Mouse (Mus musculus): Measurements from ENCODE around the gene Wfikkn2.
"Not testable (repeated sequence)": the region's sequence is repeated elsewhere in the genome, so short reads cannot be mapped to it uniquely, and the experiment has no call there.

Wfikkn2 gene

DNA sequence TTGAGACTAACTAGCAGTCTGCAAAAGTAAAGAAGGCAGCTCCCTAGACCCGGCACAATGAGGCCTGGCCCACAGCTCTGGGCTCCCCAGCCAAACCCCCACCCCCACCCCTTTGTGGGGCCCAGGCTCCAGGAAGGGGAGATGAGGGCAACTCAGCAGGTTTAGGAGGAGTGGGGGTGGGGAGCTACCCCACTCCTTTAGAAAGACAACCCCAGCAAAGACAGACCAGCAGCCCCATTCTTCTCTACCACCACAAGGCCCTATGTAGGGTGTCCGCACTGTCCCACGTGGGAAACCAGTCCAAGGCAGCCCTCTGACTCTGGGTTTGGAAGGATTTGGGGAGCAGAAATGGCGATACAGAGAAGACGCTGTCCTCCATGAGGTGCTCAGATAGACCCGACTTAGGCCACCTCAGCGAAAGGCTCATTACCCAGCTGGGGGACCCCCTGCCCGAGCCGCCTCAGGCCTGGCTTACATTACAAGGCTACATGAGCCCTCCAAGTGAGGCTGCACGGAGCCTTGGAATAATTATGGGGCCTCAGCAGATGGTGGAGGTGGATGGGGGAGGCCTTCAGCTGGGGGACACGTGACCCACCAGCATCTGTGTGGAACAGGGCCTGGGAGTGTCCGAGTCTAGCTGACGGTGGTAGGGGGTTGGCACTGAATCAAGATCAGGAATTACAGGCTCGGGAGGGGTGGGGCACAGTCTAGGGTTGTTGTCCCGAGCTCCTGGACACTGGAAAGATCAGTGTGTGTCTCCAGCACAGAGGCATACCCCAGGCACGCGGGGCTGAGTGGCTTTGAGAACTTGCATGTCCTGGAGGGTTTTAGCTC lies at the start of gene Wfikkn2:
Gene Wfikkn2 (minus strand): TSS at position 51 of the 834 bp plus-strand sequence.
- in situ Hi-C loops (cut with MseI, MboI): no loop called here

DNA sequence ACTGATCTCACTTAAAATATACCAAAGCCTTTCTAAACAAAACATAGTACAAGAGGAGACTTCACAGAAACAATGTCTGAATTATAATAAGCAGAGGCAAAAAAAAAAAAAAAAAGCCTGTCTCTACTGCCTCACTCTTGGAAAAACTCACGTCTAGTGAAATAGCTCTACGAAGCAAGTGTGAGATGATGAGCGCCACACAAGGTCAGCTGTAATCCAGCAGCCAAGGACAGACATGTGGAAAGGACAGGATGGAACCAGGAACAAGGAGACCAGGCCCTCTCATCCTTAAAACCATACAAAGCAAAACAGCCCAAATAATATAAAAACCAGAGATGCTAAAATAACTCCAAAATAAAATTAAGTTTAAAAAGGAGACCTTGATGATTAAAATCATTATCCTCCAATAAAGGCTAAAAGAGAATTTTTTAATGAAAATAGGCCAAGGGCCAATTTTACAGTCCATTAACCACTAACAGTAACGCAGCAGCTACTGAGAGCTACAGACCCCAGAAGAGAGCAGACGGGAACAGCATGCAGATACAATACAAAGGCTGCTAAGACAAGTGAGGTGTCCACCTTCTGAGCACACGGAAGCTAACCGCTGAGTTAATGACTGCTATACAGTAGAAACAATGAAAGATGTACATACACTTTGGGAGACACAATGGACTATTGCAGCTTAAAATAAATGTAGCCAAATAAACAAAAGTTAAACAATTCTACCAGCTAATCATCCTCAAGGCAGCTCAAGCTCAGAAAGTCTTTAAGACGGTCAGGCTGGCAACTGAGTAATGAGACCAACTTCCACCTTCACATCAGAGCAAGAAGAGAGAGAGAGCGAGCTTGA lies 49.4 kb upstream of the Wfikkn2 start:
- in situ Hi-C loops (cut with MseI, MboI): no loop called here

DNA sequence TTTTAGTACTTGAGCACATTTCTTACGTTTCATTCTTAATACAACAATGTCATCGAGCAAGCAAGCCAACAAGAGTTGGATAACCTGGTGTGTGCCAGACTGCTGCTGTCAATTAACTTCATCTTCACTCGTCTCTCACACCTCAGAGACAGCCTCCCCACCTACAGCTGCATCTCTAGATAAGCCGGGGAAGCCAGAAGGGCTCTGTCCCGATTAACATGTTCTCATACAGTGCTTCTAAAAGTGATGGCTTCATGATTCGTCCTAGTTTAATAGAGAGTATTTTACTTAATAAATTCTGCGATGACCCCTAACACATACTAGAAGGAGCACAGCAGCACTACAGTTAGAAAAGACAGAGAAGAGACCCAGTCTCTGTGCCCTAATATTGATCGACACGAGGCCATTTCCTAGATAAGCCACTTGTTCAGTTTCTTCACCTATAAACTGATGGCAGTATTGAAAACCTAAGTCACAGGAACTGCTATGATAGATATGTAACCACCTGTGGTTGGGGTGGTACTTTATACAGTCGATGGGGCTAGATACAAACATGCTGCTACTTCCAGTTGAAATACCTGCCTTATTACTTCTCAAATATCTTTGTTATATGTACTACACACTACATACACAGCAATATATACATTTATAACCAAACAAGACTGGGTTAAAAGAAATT lies 44.4 kb upstream of the Wfikkn2 start:
- in situ Hi-C loops (cut with MseI, MboI): no loop called here

DNA sequence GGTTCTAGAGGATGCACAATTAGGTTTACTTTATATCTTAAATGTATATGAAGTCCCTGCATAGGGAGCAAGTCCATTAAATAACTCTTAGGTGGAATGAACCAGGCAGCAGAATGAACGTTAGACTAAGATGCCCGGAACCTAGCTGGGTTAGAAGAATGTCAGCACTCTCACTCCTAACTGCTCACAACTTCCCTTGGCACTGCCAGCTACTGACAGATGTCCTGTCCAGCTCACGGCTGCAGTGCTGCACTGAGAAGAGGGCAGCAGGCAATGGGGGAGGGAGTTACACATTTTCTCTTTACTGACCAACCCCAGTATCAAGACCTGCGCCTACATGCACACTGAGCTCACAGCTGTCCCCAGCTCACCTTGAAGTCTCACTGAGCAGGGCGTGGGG lies 41.3 kb upstream of the Wfikkn2 start:
- in situ Hi-C loops (cut with MseI, MboI): no loop called here

DNA sequence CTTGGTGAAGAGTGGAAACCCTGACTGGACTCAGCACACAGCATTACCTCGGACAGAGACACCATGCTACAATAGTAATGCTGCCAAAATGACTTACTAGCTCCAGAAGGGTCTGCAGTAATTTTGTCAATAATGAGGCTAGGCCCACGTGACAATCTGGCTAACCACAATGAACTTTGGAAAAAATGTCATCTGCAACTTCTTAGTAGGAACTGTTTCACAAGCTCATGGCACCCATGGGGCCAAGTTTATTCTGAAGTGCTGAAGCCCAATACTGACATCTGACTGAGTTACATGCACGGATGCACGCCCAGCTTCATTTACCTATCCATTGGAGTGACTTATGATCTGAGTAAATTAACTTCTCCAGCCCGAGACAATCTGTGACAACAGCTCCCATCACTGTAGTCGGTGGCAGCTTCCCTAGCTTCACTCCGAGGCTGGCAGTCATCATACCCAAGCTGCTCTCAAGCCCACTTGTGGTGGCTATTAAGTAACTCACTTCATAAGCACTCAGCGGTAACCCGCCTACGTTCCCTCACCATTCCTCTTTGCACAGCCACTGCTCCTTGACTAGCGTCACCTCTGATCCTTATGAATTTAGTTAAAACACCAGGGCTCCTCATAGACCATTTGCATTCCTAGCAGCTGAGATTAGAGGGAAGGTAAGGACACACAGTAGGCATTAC lies 40.2 kb upstream of the Wfikkn2 start:
- in situ Hi-C loops (cut with MseI, MboI): no loop called here

DNA sequence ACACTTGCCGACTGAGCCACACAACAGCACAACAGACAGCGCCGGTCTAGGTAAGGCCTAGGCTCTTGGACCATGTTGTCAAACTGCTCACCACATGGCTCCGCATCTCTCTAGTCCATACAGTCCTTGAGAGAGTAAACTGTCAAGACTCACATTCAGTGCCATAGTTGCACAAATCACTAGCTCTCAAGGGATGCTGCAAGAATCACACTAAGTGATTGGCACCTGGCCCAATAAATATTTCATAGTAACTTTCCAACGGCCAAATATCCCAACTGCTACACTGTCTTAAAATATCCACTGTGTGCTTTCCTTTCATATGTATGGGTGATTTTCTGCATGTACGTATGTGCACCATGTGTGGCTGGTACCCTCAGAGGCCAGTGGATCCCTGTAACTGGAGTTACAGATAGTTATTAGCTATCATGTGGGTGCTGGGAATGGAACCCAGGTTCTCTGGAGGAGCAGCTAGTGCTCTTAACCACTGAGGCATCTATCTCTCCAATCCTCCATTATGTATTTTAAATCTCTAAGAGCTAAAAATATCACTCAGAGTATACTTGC lies 37.8 kb upstream of the Wfikkn2 start:
- in situ Hi-C loops (cut with MseI, MboI): no loop called here

DNA sequence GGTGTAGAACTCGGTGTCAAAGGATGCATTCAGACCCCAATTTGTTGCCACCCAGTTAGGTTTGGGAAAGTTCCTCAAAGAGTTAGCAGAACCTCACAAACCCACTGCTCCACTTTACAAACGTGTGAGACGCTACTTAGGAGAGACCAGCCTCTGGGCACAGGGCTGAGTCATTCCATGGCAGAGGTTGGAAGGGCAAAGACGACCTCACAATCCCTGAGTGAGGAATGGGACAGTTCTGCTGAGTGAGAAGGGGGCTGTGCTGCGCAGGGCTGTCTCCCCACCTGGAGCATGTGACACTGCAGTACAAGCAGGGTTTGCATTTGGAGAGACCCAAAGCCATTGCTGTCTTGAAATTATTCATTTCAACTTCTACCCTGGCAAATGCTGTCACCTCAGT lies 36.5 kb upstream of the Wfikkn2 start:
- in situ Hi-C loops (cut with MseI, MboI): no loop called here

DNA sequence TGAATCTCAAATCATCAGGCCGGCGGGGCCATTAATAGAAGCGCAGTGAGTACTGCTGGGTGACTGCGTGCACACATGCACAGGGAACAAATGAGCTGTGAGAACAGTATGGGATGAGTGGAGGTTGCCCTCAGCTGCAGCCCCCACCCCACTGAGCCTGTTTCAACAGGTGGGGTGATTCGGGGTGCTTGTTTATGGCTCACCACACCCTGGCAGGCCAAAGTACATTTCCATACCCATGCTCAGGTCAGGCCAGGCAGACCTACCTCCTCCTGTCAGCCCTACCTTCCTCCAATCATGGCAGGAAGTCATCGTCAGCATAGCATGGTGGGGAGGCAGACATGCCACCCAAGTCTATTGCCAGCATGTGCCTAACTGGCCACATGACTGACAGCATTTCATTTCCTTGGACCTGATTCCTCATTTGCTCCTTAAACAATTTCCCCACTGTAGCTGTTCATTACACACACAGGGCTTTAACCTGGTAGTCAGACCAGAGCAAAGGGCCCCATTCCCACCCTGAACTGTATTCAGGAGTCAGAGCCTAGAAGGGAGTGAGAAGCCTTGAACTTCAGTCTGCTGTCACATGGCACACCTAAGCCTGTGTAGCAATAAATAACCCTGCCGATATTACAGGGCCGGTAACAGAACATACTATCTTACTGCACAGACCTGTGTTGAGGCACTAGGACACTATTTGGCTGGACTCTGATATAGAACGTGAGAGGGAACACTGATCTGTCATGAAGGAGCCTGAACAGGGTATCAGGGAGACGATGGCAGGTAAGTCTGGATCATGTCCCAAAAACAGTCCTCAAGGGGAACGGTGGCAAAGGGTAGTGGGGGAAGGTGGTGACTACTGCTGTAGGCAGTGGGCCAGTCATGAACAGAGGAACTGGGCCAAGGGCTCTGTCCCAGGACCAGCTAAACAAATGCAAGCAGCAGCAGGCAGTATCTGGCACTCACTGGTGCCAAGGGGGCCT lies 35.7 kb upstream of the Wfikkn2 start, which contains the start of gene Gm21885:
Gene Gm21885 (plus strand): TSS at position 675 of the 983 bp plus-strand sequence.
- in situ Hi-C loops (cut with MseI, MboI): no loop called here

DNA sequence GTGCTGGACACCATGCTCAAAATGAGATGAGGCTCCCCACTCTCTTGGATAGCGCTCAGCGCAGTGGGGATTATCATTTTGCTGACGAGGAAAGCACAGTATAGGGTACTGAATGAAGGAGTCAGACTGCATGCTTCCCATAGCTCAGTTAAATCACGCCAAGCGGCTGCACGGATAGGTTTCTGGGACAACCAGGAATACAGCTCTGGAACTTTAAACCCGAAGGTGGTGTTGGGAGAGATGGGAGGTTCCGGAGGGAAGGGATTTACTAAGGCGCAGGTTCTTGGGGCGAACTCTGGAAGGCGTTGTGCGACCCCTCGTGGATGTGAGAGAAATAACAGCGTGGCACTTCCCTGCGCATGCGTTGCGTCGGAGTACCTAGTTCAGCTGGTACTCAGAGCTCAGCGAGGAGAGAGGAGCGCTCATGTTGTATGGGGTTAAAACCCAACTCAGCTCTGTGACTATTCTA lies 31.1 kb upstream of the Wfikkn2 start:
- in situ Hi-C loops (cut with MseI, MboI): loop anchor here (5.0 kb wide), 2 partner anchors 40 to 145 kb away; no protein-coding TSS in a partner anchor

DNA sequence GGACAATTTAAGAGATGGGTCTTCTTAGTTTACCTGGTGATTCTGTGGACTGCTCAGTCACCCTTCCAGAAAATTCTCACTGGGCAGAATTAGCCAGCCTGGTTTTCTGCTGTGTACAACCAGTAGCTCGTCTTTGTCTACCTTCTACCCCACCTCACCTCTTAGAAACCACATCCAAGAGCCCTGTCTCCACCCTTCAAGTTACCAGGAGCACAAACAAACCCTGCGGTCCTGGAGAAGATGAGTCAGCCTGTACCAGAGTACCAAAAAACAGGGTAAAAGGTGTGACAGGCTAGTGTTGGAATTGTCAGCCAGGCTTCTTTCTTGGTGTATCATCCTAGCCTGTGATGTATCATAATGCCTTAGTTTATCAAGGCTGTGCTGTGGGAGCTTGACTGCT lies 29.9 kb upstream of the Wfikkn2 start:
- in situ Hi-C loops (cut with MseI, MboI): loop anchor here (5.0 kb wide), 2 partner anchors 38 to 143 kb away; no protein-coding TSS in a partner anchor

DNA sequence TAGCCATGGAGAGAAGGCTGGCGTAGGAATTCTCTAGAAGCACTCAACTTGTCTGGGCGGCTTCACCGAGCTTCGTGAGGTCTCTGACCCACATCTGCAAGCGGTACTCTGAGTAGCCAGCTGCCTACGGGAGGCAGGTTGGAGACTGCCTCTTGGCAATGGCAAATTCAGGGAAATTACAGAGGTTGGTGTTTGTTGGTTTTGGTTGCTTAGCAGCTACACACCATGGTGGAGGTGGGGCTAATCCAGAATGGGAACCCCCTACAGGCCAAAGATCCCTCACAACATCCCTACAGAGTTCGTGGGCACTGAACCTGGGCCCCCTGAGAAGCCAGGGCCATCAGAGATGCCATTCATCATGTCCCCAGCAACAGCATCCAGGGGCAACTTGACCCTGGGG lies 29.4 kb upstream of the Wfikkn2 start:
- in situ Hi-C loops (cut with MseI, MboI): loop anchor here (5.0 kb wide), 2 partner anchors 38 to 143 kb away; no protein-coding TSS in a partner anchor

DNA sequence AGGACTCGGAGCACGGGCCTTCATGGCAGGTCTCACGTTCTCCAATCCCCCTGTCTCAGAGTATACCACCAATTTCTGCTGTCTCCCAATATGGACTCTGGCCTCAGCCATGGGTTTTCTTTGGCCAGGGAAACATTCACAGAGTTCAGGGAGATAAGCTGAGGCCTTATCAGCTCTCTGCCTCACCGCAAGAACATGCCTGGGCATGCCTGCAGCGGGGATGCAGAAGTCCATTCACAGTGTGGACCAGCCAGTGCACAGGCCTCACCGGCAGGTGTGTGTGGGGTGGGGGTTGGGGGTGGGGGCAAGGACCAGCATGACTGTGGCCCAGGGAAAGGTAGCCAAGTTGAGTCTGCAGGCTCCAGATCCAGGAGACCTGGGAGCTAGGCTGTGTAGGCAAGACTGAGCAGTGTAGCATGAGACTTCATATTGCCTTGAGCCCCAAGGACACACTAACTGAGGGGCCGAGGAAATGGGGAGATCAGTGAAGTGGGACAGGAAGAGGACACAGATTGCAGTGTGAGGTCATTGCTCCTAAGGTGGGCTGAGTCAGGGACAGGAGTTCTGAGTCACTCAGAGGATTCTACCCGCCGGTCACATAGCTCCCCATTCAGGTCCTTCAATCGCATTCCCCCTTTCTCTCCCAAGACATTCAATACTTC lies 28.5 kb upstream of the Wfikkn2 start:
- in situ Hi-C loops (cut with MseI, MboI): loop anchor here in 1 of 2 experiments (5.0 kb wide), 1 partner anchor 37 kb away; no protein-coding TSS in a partner anchor

DNA sequence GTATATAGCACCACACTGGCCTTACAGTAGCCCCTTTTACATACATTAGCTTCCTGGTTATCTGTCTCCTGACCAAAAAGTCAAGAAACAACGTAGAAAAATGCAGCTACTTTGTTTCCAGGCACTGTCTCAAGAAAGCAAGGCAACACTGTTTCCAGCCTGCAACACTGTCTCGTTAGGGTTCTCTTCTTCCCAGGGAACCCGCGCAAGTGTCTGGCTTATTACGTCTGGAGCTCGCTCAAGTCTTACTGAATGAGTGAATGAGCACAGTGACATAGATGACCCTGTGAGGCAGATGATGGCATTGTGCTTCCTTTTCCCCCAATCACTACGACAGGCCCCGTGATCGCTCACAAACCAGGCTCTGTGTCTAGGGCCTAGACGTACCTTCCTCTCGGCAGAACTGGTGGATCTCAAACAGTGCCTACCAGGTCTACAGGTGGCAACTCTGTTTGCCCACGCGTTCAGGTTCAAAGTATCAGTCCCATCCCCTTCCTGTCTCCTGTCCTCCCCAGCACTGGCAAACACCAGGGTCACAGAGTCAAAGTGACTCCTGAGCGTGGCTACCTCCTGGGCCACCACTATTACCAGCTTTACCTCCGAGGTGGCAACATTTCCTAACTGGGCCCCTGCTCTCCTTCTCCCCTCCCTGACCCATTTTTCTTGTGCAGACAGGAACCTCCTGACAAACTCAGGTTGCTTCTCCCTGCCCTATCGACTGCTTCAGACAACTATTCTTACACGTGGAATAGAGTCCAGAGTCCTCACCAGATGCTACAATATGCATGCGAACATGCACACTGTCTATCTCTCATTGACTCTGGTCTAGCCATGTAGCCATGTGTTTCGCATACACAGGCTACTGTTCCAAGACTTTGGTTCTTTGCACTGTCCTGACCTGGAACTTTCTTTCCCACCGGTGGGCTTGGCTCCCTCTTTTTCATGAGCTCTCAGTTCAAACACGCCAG lies 27.4 kb upstream of the Wfikkn2 start:
- in situ Hi-C loops (cut with MseI, MboI): loop anchor here in 1 of 2 experiments (5.0 kb wide), 1 partner anchor 36 kb away; no protein-coding TSS in a partner anchor

DNA sequence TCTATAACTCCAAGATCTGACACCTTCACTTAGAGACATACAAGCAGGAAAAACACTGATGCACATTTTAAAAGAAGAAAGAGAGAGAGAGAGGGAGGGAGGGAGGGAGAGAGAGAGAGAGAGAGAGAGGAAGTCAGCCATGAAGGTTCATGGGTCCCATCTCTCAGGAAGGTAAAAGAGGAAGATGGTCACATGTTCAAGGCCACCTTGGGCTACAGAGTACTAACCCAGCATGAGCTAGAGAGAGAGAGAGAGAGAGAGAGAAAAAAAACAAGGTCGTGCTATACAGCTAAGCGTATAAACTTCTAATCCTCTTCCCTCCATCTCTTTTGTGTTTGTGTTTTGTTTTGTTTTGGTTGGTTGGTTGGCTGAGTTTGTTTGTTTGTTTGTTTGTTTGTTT lies 25.2 kb upstream of the Wfikkn2 start:
- in situ Hi-C loops (cut with MseI, MboI): loop anchor here in 1 of 2 experiments (5.0 kb wide), 1 partner anchor 34 kb away; no protein-coding TSS in a partner anchor

DNA sequence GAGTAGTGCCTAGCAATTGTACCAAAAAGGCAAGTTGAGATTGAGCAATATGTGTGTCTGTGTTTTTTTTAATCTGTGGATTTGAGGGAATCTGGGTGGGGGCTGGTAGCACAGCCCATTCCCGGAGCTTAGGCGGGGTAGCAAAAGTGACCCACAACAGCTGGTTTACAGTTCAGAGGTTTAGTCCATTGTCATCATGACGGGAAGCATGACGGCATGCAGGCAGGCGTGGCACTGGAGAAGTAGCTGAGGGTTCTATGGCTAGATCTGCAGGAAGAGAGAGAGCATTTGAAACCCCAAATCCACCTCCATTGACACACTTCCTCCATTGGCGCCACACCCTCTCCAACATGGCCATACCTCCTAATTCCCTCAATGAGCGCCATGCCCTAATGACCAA lies 24.1 kb upstream of the Wfikkn2 start:
- in situ Hi-C loops (cut with MseI, MboI): loop anchor here in 1 of 2 experiments (5.0 kb wide), 1 partner anchor 33 kb away; no protein-coding TSS in a partner anchor

DNA sequence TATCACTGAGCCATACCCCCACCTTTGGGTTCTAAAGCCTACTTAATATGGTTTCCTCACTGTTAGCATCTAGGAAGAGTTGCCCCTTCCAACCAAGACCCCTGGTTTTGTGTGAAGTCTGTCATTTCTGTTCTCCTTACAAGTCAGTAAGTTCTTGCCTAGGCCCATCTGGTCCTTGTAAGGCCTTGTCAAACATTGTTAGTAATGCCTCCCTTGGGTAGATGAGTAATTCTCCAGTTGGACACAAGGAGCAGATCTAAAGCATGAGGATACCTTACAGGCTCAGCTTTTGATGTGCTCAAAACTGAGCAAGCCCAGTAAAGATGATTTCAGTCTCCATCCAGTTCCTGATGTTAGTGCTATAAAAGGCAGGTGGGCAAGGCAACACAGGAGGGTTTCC lies 23.0 kb upstream of the Wfikkn2 start:
- in situ Hi-C loops (cut with MseI, MboI): no loop called here

DNA sequence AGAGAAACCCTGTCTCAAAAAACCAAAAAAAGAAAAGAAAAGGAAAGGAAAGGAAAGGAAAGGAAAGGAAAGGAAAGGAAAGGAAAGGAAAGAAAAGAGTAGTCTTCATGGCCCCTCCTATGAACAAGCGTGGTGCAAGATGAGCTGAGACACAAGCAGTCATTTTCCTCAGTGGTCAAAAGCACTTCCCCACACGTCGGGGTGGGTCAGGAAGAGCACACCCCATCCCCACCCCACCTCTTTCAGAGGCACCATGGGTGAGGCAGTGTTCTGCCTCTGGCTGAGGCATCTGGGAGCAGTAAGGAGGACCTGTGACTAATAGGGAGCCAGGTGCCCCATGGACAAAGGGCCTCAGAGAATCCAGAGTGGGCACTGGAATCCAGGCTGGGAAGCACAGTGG lies 20.4 kb upstream of the Wfikkn2 start:
- in situ Hi-C loops (cut with MseI, MboI): not testable (repeated sequence)
